Mouse (Mus musculus): ENCODE measurements around the gene Hpcal1. TPM values are rescaled to one million over a fixed set of nuclear protein-coding genes. Genes with fewer than 3 reads are reported as not detected.
A peak's percentile ranks its signal among the peaks of the same experiment; 100 is the strongest.
"Not testable (repeated sequence)": the region's sequence is repeated elsewhere in the genome, so short reads cannot be mapped to it uniquely, and the experiment has no call there.

The Hpcal1 gene
- total RNA-seq, 1 experiment from 2014 or later: 43.6 TPM

GRCm38 (mm10) chr12:17756891-17757290 is 66.2 kb downstream of the Hpcal1 start:
- no peak for ATAC-seq (ENCODE audit: extremely low read depth, insufficient number of reproducible peaks, low FRiP score, poor library complexity, severe bottlenecking)

- ATAC-seq (ENCODE audit: extremely low read depth, insufficient number of reproducible peaks, low FRiP score, poor library complexity, severe bottlenecking): no peak
Measured at GRCm38 (mm10) chr12:17762286-17762933, 71.8 kb downstream of the Hpcal1 start.

- no peak for ATAC-seq (ENCODE audit: extremely low read depth, insufficient number of reproducible peaks, low FRiP score, poor library complexity, severe bottlenecking)
Measured at GRCm38 (mm10) chr12:17763054-17763453, 72.4 kb downstream of the Hpcal1 start.

- ATAC-seq (ENCODE audit: extremely low read depth, insufficient number of reproducible peaks, low FRiP score, poor library complexity, severe bottlenecking): no peak
Measured at GRCm38 (mm10) chr12:17764005-17764404, 73.3 kb downstream of the Hpcal1 start.

- not testable (repeated sequence) for ATAC-seq (ENCODE audit: extremely low read depth, insufficient number of reproducible peaks, low FRiP score, poor library complexity, severe bottlenecking)
Measured at GRCm38 (mm10) chr12:17767567-17767966, 76.9 kb downstream of the Hpcal1 start.

- ATAC-seq (ENCODE audit: extremely low read depth, insufficient number of reproducible peaks, low FRiP score, poor library complexity, severe bottlenecking): no peak
Measured at GRCm38 (mm10) chr12:17769476-17770172, 79.0 kb downstream of the Hpcal1 start.

GRCm38 (mm10) chr12:17770538-17770937 is 79.9 kb downstream of the Hpcal1 start:
- no peak for ATAC-seq (ENCODE audit: extremely low read depth, insufficient number of reproducible peaks, low FRiP score, poor library complexity, severe bottlenecking)

- ATAC-seq (ENCODE audit: extremely low read depth, insufficient number of reproducible peaks, low FRiP score, poor library complexity, severe bottlenecking): not testable (repeated sequence)
Measured at GRCm38 (mm10) chr12:17773721-17774120, 83.1 kb downstream of the Hpcal1 start.

GRCm38 (mm10) chr12:17774842-17775241 is 84.2 kb downstream of the Hpcal1 start:
- not testable (repeated sequence) for ATAC-seq (ENCODE audit: extremely low read depth, insufficient number of reproducible peaks, low FRiP score, poor library complexity, severe bottlenecking)

GRCm38 (mm10) chr12:17778320-17778719 is 87.7 kb downstream of the Hpcal1 start:
- 0 out of 2 replicates have a peak, but pooled peaks have one; percentile 41 for ATAC-seq (ENCODE audit: extremely low read depth, insufficient number of reproducible peaks, low FRiP score, poor library complexity, severe bottlenecking)

- no peak for ATAC-seq (ENCODE audit: extremely low read depth, insufficient number of reproducible peaks, low FRiP score, poor library complexity, severe bottlenecking)
Measured at GRCm38 (mm10) chr12:17779093-17779492, 88.4 kb downstream of the Hpcal1 start.

- ATAC-seq (ENCODE audit: extremely low read depth, insufficient number of reproducible peaks, low FRiP score, poor library complexity, severe bottlenecking): no peak
Measured at GRCm38 (mm10) chr12:17789486-17789885, 98.8 kb downstream of the Hpcal1 start.

- ATAC-seq (ENCODE audit: extremely low read depth, insufficient number of reproducible peaks, low FRiP score, poor library complexity, severe bottlenecking): no peak
Measured at GRCm38 (mm10) chr12:17791111-17791510, 100.5 kb downstream of the Hpcal1 start.

GRCm38 (mm10) chr12:17792756-17793155 is 102.1 kb downstream of the Hpcal1 start:
- ATAC-seq (ENCODE audit: extremely low read depth, insufficient number of reproducible peaks, low FRiP score, poor library complexity, severe bottlenecking): no peak

- peak; percentile 41; the same call in 1 of the 2 replicates for ATAC-seq (ENCODE audit: extremely low read depth, insufficient number of reproducible peaks, low FRiP score, poor library complexity, severe bottlenecking)
Measured at GRCm38 (mm10) chr12:17795660-17796278, 105.1 kb downstream of the Hpcal1 start.

GRCm38 (mm10) chr12:17798261-17798660 is 107.6 kb downstream of the Hpcal1 start:
- ATAC-seq (ENCODE audit: extremely low read depth, insufficient number of reproducible peaks, low FRiP score, poor library complexity, severe bottlenecking): not testable (repeated sequence)

- no peak for ATAC-seq (ENCODE audit: extremely low read depth, insufficient number of reproducible peaks, low FRiP score, poor library complexity, severe bottlenecking)
Measured at GRCm38 (mm10) chr12:17808542-17808941, 117.9 kb downstream of the Hpcal1 start.

- not testable (repeated sequence) for ATAC-seq (ENCODE audit: extremely low read depth, insufficient number of reproducible peaks, low FRiP score, poor library complexity, severe bottlenecking)
Measured at GRCm38 (mm10) chr12:17835279-17835678, 144.6 kb downstream of the Hpcal1 start.
